ENCODE assay signal across 8 mouse cellular contexts in the genomic region with DNA sequence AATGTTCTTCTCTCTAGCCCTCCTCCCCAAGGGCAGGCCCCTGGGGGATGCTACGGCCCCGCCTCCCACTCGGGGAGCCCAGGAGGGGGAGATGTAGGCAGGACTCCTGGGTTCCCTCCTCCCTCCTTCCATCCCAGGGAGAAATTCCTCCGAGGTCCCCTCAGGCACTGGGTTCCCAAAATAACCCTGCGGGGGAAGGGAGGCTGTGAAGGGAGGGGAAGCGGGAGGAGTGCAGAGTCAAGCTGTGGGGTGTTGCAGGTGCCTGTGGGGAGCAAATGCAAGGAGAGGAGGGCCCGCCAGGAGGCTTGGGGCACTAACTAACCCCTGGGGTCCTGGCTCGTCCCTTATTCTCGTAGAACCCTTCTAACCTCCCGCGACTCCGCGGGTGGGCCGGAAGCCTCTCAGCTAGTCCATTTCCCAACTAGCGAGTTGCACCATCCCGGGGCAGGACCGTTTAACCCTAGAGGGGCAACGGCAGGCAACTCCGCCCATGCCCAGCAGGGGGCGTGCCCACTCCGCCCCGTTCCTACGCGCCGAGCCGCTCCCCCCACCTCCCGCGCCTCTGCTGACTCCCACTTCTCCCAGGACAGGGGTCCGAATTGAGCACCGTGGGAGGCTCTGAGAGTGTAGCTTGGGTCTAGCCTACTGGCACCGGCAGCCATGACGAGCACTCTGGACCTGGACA. TPM values are rescaled to one million over a fixed set of nuclear protein-coding genes. Genes with fewer than 3 reads are reported as not detected.
DNase-seq lines count a peak whose midpoint lies in the region; ATAC-seq and TF ChIP-seq lines count a peak whose summit lies in the region.

No protein-coding gene starts in this region.

- WGBS in hindbrain, embryonic 16.5 days, result under 1% methylated on average over 32 of the region's 32 CpGs
- WGBS in liver, embryonic 11.5 days, result under 1% methylated on average over 32 of the region's 32 CpGs
- under 1% methylated on average over 32 of the region's 32 CpGs for WGBS in stomach, embryonic 15.5 days

- no peak for TF ChIP-seq POLR2A in cortical plate, adult 2 months (IDR thresholded peaks at IDR 0.05; ENCODE audit: extremely low read depth, insufficient read depth, low read length)

- peak; percentile 40 for TF ChIP-seq CTCF in cortical plate, adult 2 months (IDR thresholded peaks at IDR 0.05; ENCODE audit: extremely low read depth, insufficient read depth, low read length)

- H3K27ac ChIP-seq in cortical plate, adult 2 months (ENCODE audit: insufficient read depth, low read length), result 0 out of 2 replicates have a peak overlapping the region, but pooled peaks have one; percentile 39
- no peak overlapping the region for H3K27ac ChIP-seq in hindbrain, embryonic 16.5 days (ENCODE audit: low read depth, low read length)
- peak overlapping the region; percentile 65 for H3K27ac ChIP-seq in liver, embryonic 11.5 days (ENCODE audit: low read depth, low read length)
- peak overlapping the region; percentile 67 for H3K27ac ChIP-seq in stomach, embryonic 15.5 days

- peak; percentile 64 for DNase-seq in right cerebral cortex, adult 18-20 months
- DNase-seq in right cerebral cortex, postnatal 25 days, result no peak
- peak; percentile 79 to 80 for DNase-seq in gastrocnemius, adult 8-10 months (ENCODE audit: low spot score in 2 of 2)
- peak; percentile 87 for DNase-seq in liver, embryonic 11.5 days (ENCODE audit: low spot score)
- peak; percentile 83 to 88 for DNase-seq in monocyte, adult 2 months (ENCODE audit: low read depth in 1 of 2, low spot score in 2 of 2)

- H3K9me3 ChIP-seq in hindbrain, embryonic 16.5 days (ENCODE audit: control insufficient read depth, low read length), result no peaks in the 10 kb centered on the region
- H3K9me3 ChIP-seq in liver, embryonic 11.5 days (ENCODE audit: control insufficient read depth, low read length), result no peaks in the 10 kb centered on the region
- no peaks in the 10 kb centered on the region for H3K9me3 ChIP-seq in stomach, embryonic 15.5 days

- peak overlapping the region; percentile 86 for H3K9ac ChIP-seq in hindbrain, embryonic 16.5 days (ENCODE audit: low read depth, low read length)
- H3K9ac ChIP-seq in liver, embryonic 11.5 days (ENCODE audit: low read depth, low read length), result peak overlapping the region; percentile 62
- no peak overlapping the region for H3K9ac ChIP-seq in stomach, embryonic 15.5 days

- peaks cover 2% of the 10 kb centered on the region for H3K4me1 ChIP-seq in cortical plate, adult 2 months (ENCODE audit: control insufficient read depth, insufficient read depth, low read length)
- H3K4me1 ChIP-seq in hindbrain, embryonic 16.5 days (ENCODE audit: control insufficient read depth, insufficient read depth, low read depth, low read length), result peaks cover 24% of the 10 kb centered on the region
- H3K4me1 ChIP-seq in liver, embryonic 11.5 days (replicated peaks; ENCODE audit: control insufficient read depth, insufficient read depth, low read length), result peaks cover 43% of the 10 kb centered on the region
- H3K4me1 ChIP-seq in stomach, embryonic 15.5 days, result peaks cover 37% of the 10 kb centered on the region

- 0 out of 2 replicates have a peak, but pooled peaks cover 3% of the 10 kb centered on the region for H3K36me3 ChIP-seq in hindbrain, embryonic 16.5 days (ENCODE audit: control insufficient read depth, insufficient read depth, low read length)
- no peaks in the 10 kb centered on the region for H3K36me3 ChIP-seq in liver, embryonic 11.5 days (ENCODE audit: control insufficient read depth, insufficient read depth, low read length)
- no peaks in the 10 kb centered on the region for H3K36me3 ChIP-seq in stomach, embryonic 15.5 days

- H3K27me3 ChIP-seq in hindbrain, embryonic 16.5 days (replicated peaks; ENCODE audit: control insufficient read depth, insufficient read depth, low read length), result no peaks in the 10 kb centered on the region
- H3K27me3 ChIP-seq in liver, embryonic 11.5 days (replicated peaks; ENCODE audit: control insufficient read depth, insufficient read depth, low read length), result peaks cover 18% of the 10 kb centered on the region
- H3K27me3 ChIP-seq in stomach, embryonic 15.5 days (replicated peaks), result peaks cover 19% of the 10 kb centered on the region

- ATAC-seq in hindbrain, embryonic 16.5 days, result no peak
- peak; percentile 58 for ATAC-seq in liver, embryonic 11.5 days (replicated peaks; ENCODE audit: low FRiP score)
- ATAC-seq in stomach, embryonic 15.5 days (ENCODE audit: insufficient read depth, low FRiP score, low read depth), result peak; percentile 19; the same call in 1 of the 2 replicates

- H3K4me3 ChIP-seq in cortical plate, adult 2 months (ENCODE audit: insufficient read depth, low read length), result peak overlapping the region; percentile 52
- H3K4me3 ChIP-seq in hindbrain, embryonic 16.5 days (ENCODE audit: low read length), result peak overlapping the region; percentile 73
- H3K4me3 ChIP-seq in liver, embryonic 11.5 days (ENCODE audit: low read depth, low read length), result peak overlapping the region; percentile 71
- H3K4me3 ChIP-seq in stomach, embryonic 15.5 days (replicated peaks), result peak overlapping the region; percentile 51

- H3K4me2 ChIP-seq in hindbrain, embryonic 16.5 days (ENCODE audit: low read length), result peak overlapping the region; percentile 99
- peak overlapping the region; percentile 100 for H3K4me2 ChIP-seq in liver, embryonic 11.5 days
- H3K4me2 ChIP-seq in stomach, embryonic 15.5 days, result peak overlapping the region; percentile 98

RNA-seq across cellular contexts. Expression of a gene that starts 2.1 kb away (rescaled TPM):
- polyA plus RNA-seq in cortical plate, adult 2 months (2012; rRNA removed), result 52.5 and 78.6 TPM in 2 replicates
- 10 to 100 TPM in 2 of 4 experiments, 1 to 10 TPM in 2; 7.4 to 19.6 (median 11.1) TPM for total RNA-seq in gastrocnemius, adult 8-10 months (2022)
- polyA plus RNA-seq in hindbrain, embryonic 16.5 days (2015; fragmentation: Nextera tagmentation; extraction: Ambion mirVana), result 184 and 232 TPM in 2 replicates
- polyA plus RNA-seq in liver, embryonic 11.5 days (2014; fragmentation: Nextera tagmentation; extraction: Ambion mirVana), result 97.6 and 105 TPM in 2 replicates
- polyA plus RNA-seq in stomach, embryonic 15.5 days (2015; fragmentation: Nextera tagmentation; extraction: Ambion mirVana), result 55.8 and 57.6 TPM in 2 replicates

RNA-seq across cellular contexts. Expression of a gene that starts 17.1 kb away (rescaled TPM):
- 40.9 and 46.2 TPM in 2 replicates for polyA plus RNA-seq in cortical plate, adult 2 months (2012; rRNA removed)
- 1,000 to 10,000 TPM; 8,302 to 9,332 (median 8,668) TPM for total RNA-seq in gastrocnemius, adult 8-10 months (2022)
- 10.2 and 13.2 TPM in 2 replicates for polyA plus RNA-seq in hindbrain, embryonic 16.5 days (2015; fragmentation: Nextera tagmentation; extraction: Ambion mirVana)
- 1.4 and 4.3 TPM in 2 replicates for polyA plus RNA-seq in liver, embryonic 11.5 days (2014; fragmentation: Nextera tagmentation; extraction: Ambion mirVana)
- 10.3 and 12.8 TPM in 2 replicates for polyA plus RNA-seq in stomach, embryonic 15.5 days (2015; fragmentation: Nextera tagmentation; extraction: Ambion mirVana)

RNA-seq across cellular contexts. Expression of a gene that starts 17.3 kb away (rescaled TPM):
- 279 and 288 TPM in 2 replicates for polyA plus RNA-seq in cortical plate, adult 2 months (2012; rRNA removed)
- total RNA-seq in gastrocnemius, adult 8-10 months (2022), result 1 to 10 TPM in 2 of 4 experiments, under 1 TPM in 2; 0.31 to 1.8 (median 1.0) TPM
- polyA plus RNA-seq in hindbrain, embryonic 16.5 days (2015; fragmentation: Nextera tagmentation; extraction: Ambion mirVana), result 29.1 and 37.1 TPM in 2 replicates
- 1.1 and 1.6 TPM in 2 replicates for polyA plus RNA-seq in liver, embryonic 11.5 days (2014; fragmentation: Nextera tagmentation; extraction: Ambion mirVana)
- polyA plus RNA-seq in stomach, embryonic 15.5 days (2015; fragmentation: Nextera tagmentation; extraction: Ambion mirVana), result 1.4 and 2.7 TPM in 2 replicates

RNA-seq across cellular contexts. Expression of a gene that starts 37.8 kb away (rescaled TPM):
- 145 and 149 TPM in 2 replicates for polyA plus RNA-seq in cortical plate, adult 2 months (2012; rRNA removed)
- total RNA-seq in gastrocnemius, adult 8-10 months (2022), result 10 to 100 TPM; 69.0 to 88.0 (median 73.8) TPM
- polyA plus RNA-seq in hindbrain, embryonic 16.5 days (2015; fragmentation: Nextera tagmentation; extraction: Ambion mirVana), result 81.4 and 106 TPM in 2 replicates
- 194 and 203 TPM in 2 replicates for polyA plus RNA-seq in liver, embryonic 11.5 days (2014; fragmentation: Nextera tagmentation; extraction: Ambion mirVana)
- polyA plus RNA-seq in stomach, embryonic 15.5 days (2015; fragmentation: Nextera tagmentation; extraction: Ambion mirVana), result 104 and 127 TPM in 2 replicates
